Mouse (Mus musculus) liver, embryonic 12.5 days (tissue): Measurements from ENCODE around the gene Sertad4. TPM values are rescaled to one million over a fixed set of nuclear protein-coding genes. Genes with fewer than 3 reads are reported as not detected.
A peak's percentile ranks its signal among the peaks of the same experiment; 100 is the strongest.

Source experiments
- ATAC-seq: fragments of 200-750 bp; cut with Nextera tagmentation; 2 replicates; pipeline ENCODE4 v1.8.0; 2017; ENCODE audit warnings: moderate number of reproducible peaks, mild to moderate bottlenecking, moderate library complexity
- H3K27ac ChIP-seq: fragments of 300-500 bp; sonication (generic); 2 replicates; pipeline ENCODE4 v1.5.1; 2016; ENCODE audit warnings: mild to moderate bottlenecking
- H3K27me3 ChIP-seq: fragments of 300-500 bp; sonication (generic); replicated peaks from 2 replicates; pipeline ENCODE4 v1.6.1; 2016; ENCODE audit warnings: mild to moderate bottlenecking, moderate library complexity
- H3K36me3 ChIP-seq: fragments of 300-500 bp; sonication (generic); 2 replicates; pipeline ENCODE4 v1.6.1; 2016; ENCODE audit warnings: mild to moderate bottlenecking, moderate library complexity
- H3K4me1 ChIP-seq: fragments of 300-500 bp; sonication (generic); 2 replicates; pipeline ENCODE4 v1.6.1; 2016
- H3K4me2 ChIP-seq: fragments of 300-500 bp; sonication (generic); 2 replicates; pipeline ENCODE4 v1.6.1; 2016; ENCODE audit warnings: mild to moderate bottlenecking, moderate library complexity
- H3K4me3 ChIP-seq: fragments of 300-500 bp; sonication (generic); 2 replicates; pipeline ENCODE4 v1.5.1; 2016; ENCODE audit warnings: mild to moderate bottlenecking, moderate library complexity
- H3K9ac ChIP-seq: fragments of 300-500 bp; sonication (generic); 2 replicates; pipeline ENCODE4 v1.6.1; 2016; ENCODE audit warnings: mild to moderate bottlenecking, moderate library complexity
- H3K9me3 ChIP-seq: fragments of 300-500 bp; sonication (generic); replicated peaks from 2 replicates; pipeline ENCODE4 v1.6.1; 2016; ENCODE audit warnings: mild to moderate bottlenecking, moderate library complexity
- WGBS: fragments of 180-500 bp; shearing (Covaris S2); methylation state at CpG from one replicate; pipeline ENCODE4 v1.1.7; 2016; ENCODE audit not compliant: insufficient replicate concordance; 5-methylcytosine and 5-hydroxymethylcytosine counted together
- polyA plus RNA-seq: library from polyadenylated mRNA; unstranded; fragments of >200 nt; fragmentation: Nextera tagmentation; extraction: Ambion mirVana; gene quantifications from 2 replicates; pipeline ENCODE4 v1.2.1, GENCODE M21; 2016

The Sertad4 gene
- 1.8 and 3.6 TPM in 2 replicates for polyA plus RNA-seq

DNA sequence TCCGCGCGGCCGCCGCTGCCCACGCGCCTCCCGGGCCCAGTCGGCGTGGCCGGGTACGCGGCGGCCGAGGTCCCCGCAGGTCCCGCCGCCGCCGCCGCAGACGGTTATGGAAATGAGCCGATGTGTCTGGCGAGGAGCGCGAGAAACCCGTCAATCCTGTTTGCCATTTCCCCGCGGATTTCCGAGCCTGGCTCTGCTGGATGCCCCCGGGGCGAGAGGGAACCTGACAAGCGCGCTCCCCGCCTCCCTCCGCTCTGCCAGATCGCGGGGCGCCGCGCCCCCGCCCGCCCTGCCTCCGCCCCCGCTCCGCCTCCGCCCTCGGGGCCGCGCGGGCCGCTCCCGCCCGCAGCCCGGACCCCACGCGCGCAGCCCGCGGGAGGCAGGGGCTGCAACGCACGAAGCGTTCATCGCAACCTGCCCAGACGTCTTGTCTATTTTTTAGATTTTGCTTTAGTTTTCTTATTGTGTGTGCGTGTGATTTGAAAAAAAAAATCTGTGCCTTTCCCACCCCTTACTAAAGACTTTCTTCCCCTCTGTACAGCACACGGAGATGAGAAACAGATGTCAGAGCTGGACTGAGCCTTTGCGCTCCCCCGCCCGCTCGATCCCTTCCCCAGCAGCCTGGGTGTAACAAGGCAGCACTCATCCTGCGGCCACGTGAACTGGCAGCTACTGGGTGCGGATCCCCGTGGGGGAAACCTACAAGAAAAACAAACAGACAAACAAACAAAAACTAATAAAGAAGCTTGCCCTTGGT lies at the start of gene Sertad4:
Gene Sertad4, minus strand, starts transcription at position 283 of the 757 bp plus-strand sequence.
- Histone ChIP-seq H3K27ac (peak within 1 kb of the TSS; percentile 54; the same call in 1 of the 2 replicates), H3K4me3 (peak within 1 kb of the TSS; percentile 58), H3K4me1 (0 out of 2 replicates have a peak, but pooled peaks cover 3% of the 10 kb centered on the region), H3K36me3 (no peaks in the 10 kb centered on the region), H3K27me3 (peaks cover 89% of the 10 kb centered on the region), H3K4me2 (peak within 1 kb of the TSS; percentile 70), H3K9me3 (no peaks in the 10 kb centered on the region), H3K9ac (0 out of 2 replicates have a peak within 1 kb of the TSS, but pooled peaks have one; percentile 22)
- no peak for ATAC-seq
- WGBS, result 1% methylated on average over 70 of the region's 75 CpGs

DNA sequence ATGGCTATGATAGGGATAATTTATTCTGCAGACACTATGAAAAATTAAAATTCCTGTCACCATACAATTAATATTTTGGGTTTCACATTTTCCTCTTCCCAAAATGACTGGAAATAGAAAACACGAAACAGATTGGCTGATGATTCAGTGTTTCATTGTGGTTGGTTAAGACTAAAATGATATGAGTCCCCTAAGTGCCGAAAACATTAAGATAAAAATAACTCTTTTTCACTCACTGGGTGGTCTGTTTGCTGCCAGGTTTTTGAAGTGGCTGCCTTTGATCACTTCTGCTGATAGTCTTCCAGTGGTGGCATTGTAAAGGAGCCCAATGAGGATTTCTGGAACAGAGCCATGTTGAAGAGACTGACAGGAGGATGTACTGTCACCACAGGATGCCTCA lies 46.0 kb upstream of the Sertad4 start:
- Histone ChIP-seq H3K36me3 (peaks cover 26% of the 10 kb centered on the region), H3K9me3 (no peaks in the 10 kb centered on the region), H3K27me3 (0 out of 2 replicates have a peak, but pooled peaks cover 3% of the 10 kb centered on the region), H3K4me3 (no peak overlapping the region), H3K9ac (no peak overlapping the region), H3K4me1 (no peaks in the 10 kb centered on the region), H3K4me2 (no peak overlapping the region), H3K27ac (no peak overlapping the region)
- WGBS, result 68% methylated on average over 2 of the region's 2 CpGs
- ATAC-seq, result no peak

DNA sequence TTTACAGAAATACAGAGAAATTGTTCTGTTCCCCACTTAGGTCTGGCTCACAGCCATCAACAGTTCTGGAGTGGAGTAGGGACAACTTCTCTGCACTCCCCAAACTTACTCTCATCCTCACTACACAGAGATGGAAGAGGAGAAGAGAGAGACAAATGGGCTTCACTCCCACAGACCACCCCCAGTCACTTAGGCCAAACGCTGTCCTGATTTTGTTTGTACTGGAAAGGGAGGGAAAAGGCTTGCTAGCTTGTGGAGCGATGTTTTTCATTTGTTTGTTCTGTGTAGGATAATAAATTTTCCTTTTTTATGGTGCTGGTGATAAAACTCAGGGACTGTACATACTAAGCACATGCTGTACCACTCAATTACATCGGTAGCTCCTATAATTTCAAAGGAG lies 45.4 kb upstream of the Sertad4 start:
- ATAC-seq, result no peak
- Histone ChIP-seq H3K9ac (no peak overlapping the region), H3K9me3 (no peaks in the 10 kb centered on the region), H3K4me2 (no peak overlapping the region), H3K27me3 (0 out of 2 replicates have a peak, but pooled peaks cover 3% of the 10 kb centered on the region), H3K27ac (no peak overlapping the region), H3K36me3 (peaks cover 29% of the 10 kb centered on the region), H3K4me1 (no peaks in the 10 kb centered on the region), H3K4me3 (no peak overlapping the region)
- WGBS, result 72% methylated on average over 3 of the region's 3 CpGs

DNA sequence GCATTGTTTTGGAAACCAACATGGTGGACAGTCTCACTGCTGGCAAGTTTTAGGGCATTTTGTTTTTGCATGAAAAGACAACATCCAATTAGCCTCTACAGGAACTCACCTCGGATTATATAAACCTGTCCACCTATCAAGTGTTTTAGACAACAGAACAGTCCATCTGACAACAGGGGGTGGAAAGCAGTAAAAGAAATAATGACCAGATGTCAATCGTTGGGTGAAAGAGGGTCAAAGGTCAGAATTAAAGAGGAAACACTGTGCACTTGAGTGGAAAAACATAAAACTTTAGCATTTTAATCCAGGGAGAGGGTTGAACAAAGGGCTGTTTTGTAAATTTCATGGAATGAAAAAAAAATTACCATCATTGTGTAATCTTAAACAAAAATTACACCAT lies 43.2 kb upstream of the Sertad4 start:
- no peak overlapping the region for H3K9ac ChIP-seq
- 0 out of 2 replicates have a peak, but pooled peaks cover 3% of the 10 kb centered on the region for H3K27me3 ChIP-seq
- no peak overlapping the region for H3K27ac ChIP-seq
- 67% methylated on average over 2 of the region's 2 CpGs for WGBS
- no peak for ATAC-seq
- no peaks in the 10 kb centered on the region for H3K4me1 ChIP-seq
- no peaks in the 10 kb centered on the region for H3K9me3 ChIP-seq
- peaks cover 33% of the 10 kb centered on the region for H3K36me3 ChIP-seq
- no peak overlapping the region for H3K4me3 ChIP-seq
- H3K4me2 ChIP-seq, result no peak overlapping the region

DNA sequence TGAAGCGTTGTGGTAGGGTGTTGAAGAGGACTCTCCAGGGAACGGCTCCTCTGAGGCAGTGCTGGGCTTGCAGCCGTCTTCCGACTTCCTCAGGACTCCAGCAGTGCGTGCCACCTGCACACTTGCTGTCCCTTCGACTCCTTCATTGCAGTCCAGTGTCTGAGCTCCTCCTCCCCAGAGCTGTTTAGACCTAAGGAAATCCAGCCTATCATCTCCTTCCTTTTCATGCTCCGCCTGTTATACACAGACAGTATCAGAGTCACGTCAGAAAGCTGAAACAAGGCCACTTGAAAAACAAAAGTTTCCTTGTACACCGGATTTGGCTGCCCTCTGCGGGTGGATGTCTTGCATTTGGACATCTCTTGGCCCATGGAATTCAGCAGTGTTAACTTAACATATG lies 41.7 kb upstream of the Sertad4 start:
- no peaks in the 10 kb centered on the region for H3K4me1 ChIP-seq
- peaks cover 33% of the 10 kb centered on the region for H3K36me3 ChIP-seq
- H3K9ac ChIP-seq, result no peak overlapping the region
- no peak overlapping the region for H3K4me3 ChIP-seq
- no peak overlapping the region for H3K27ac ChIP-seq
- no peak for ATAC-seq
- H3K9me3 ChIP-seq, result no peaks in the 10 kb centered on the region
- 80% methylated on average over 10 of the region's 10 CpGs for WGBS
- no peak overlapping the region for H3K4me2 ChIP-seq
- no peaks in the 10 kb centered on the region for H3K27me3 ChIP-seq

DNA sequence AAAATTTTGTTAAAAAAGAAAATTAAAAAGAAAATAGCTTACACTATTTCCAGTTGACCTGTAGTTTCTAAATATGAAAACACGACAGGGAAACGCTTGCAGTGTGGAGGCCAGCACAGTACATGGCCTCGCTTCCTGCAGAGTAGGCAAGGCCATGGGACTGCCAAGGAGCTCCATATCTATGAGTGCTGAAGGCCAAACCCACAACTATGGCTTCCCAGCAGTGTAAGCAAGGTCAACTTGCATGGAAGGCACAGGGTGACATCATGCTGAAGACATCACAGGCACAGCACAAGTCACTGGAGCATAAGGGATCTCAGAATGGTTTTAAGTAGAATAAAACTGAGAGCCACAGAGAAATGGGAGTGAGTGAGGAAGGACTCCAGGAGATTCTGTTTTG lies 40.5 kb upstream of the Sertad4 start:
- Histone ChIP-seq H3K27me3 (no peaks in the 10 kb centered on the region), H3K4me1 (no peaks in the 10 kb centered on the region), H3K9me3 (no peaks in the 10 kb centered on the region), H3K36me3 (peaks cover 30% of the 10 kb centered on the region), H3K27ac (no peak overlapping the region), H3K4me3 (no peak overlapping the region), H3K4me2 (no peak overlapping the region), H3K9ac (no peak overlapping the region)
- 86% methylated on average over 3 of the region's 3 CpGs for WGBS
- no peak for ATAC-seq

DNA sequence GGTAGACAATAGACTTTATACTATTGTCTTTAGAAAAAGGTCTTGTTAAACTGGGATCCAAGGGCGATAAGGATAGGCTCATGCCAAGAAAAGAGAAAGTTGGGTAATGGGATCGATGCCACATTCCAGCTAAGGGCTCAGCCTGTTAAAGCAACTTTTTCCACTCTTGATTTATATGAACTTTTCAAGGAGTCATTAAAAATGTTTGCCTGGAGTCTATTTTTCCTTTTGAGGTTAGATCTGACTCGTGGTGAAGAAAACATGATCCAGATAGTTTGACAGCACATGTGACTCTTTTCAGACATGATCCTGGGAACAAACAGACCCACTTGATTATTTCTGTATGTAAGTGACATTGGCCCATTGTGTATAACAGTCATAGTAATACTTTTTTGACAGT lies 35.2 kb upstream of the Sertad4 start:
- no peak overlapping the region for H3K4me3 ChIP-seq
- H3K27ac ChIP-seq, result no peak overlapping the region
- H3K27me3 ChIP-seq, result no peaks in the 10 kb centered on the region
- H3K4me2 ChIP-seq, result no peak overlapping the region
- 0 out of 2 replicates have a peak, but pooled peaks cover 4% of the 10 kb centered on the region for H3K36me3 ChIP-seq
- H3K9me3 ChIP-seq, result no peaks in the 10 kb centered on the region
- WGBS, result 71% methylated on average over 3 of the region's 3 CpGs
- no peak for ATAC-seq
- no peak overlapping the region for H3K9ac ChIP-seq
- no peaks in the 10 kb centered on the region for H3K4me1 ChIP-seq

DNA sequence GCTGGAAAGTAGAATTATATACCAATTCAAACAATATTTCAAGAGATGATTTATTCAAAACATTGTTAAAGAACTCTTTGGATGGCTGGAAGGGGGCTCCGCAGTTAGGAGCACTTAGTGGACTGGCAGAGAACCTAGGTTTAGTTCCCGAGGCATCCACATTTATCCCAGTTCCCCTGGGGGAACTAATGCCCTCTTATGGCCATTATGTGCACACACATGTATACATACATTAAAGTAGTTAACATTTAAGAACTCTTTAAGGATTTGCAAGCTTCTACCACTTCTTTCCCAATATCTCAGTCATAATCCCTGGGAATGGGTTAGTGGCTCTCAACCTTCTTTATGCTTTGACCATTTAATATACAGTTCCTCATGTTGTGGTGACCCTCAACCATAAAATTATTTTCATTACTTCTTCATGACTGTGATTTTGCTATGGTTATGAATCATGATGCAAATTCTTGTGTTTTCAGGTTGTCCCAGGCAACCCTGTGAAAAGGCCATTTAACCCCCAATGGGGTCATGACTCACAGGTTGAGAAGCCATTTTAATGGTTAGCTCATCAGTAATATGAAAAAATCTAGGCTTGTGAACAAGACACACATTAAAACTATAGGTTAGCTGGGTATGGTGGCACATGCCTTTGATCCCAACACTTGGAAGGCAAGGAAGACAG lies 27.2 kb upstream of the Sertad4 start:
- Histone ChIP-seq H3K27ac (no peak overlapping the region), H3K4me1 (no peaks in the 10 kb centered on the region), H3K36me3 (no peaks in the 10 kb centered on the region), H3K4me3 (no peak overlapping the region), H3K9ac (no peak overlapping the region), H3K27me3 (no peaks in the 10 kb centered on the region), H3K9me3 (no peaks in the 10 kb centered on the region), H3K4me2 (no peak overlapping the region)
- 63% methylated on average over 2 of the region's 2 CpGs for WGBS
- ATAC-seq, result no peak

DNA sequence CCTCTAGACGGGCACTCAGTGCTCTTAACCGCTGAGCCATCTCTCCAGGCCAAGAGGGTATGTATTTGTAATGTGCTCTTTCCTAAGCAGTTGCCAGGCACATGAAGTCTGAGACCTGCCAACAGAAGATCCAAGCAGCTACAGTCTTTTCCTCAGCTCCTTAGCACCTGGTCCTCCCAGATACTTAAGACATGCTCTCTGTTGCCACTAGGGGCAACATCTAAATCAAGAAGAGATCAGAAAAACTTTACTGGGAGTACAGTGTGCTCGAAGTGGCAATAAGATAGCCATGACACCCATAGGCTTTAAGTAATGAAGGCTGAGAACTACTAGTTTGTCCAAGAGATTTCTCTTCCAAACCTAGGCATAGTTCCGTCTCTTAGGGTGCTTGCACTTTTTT lies 24.6 kb upstream of the Sertad4 start:
- no peaks in the 10 kb centered on the region for H3K9me3 ChIP-seq
- no peak overlapping the region for H3K27ac ChIP-seq
- 69% methylated on average over 4 of the region's 4 CpGs for WGBS
- no peaks in the 10 kb centered on the region for H3K4me1 ChIP-seq
- ATAC-seq, result no peak
- no peaks in the 10 kb centered on the region for H3K36me3 ChIP-seq
- no peak overlapping the region for H3K9ac ChIP-seq
- H3K4me3 ChIP-seq, result no peak overlapping the region
- H3K27me3 ChIP-seq, result no peaks in the 10 kb centered on the region
- no peak overlapping the region for H3K4me2 ChIP-seq

DNA sequence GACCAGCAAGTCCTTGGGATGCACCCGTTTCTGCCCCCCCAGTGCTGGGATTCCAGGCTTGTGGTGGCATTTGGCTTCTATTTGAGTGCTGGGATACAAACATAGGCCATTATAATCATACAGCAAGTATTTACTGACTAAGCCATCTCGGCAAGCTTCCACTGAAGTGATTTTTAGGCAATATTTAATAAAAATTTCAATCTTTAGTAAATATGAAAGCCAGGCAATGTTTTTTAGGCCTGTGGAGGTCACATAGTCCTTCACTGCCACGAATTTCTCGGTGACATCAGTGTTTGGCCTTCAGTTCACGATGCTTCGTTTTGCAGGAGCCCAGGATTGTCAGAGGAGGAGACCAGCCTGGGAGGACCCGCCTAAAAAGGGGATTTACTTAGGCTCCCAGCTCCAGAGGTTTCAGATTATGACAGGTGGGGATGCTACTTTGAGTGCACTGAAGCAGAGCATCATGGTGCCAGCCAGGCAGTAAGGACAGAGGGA lies 23.6 kb upstream of the Sertad4 start:
- H3K36me3 ChIP-seq, result no peaks in the 10 kb centered on the region
- H3K9me3 ChIP-seq, result no peaks in the 10 kb centered on the region
- 67% methylated on average over 7 of the region's 7 CpGs for WGBS
- no peaks in the 10 kb centered on the region for H3K4me1 ChIP-seq
- no peaks in the 10 kb centered on the region for H3K27me3 ChIP-seq
- ATAC-seq, result no peak
- H3K27ac ChIP-seq, result no peak overlapping the region
- H3K4me2 ChIP-seq, result no peak overlapping the region
- no peak overlapping the region for H3K9ac ChIP-seq
- no peak overlapping the region for H3K4me3 ChIP-seq

DNA sequence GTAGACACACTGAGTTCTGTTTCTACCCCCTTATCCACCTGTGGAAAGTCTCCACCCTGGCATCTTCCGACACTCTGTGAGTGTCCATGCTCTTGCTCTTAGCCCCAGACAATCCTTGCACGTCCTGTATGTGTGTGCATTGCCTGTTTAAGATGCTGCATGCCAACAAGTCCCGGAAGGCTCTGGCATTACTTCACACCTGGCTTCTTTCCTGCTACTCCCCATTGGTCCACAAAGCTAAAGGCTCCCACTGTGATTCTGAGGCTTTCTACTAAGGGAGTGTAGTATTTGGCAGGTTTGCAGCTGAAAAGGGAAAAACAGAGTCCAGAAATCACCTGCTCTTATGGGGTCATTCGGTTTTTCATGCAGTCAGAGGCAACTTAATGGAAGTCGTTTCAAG lies 17.3 kb upstream of the Sertad4 start:
- no peak overlapping the region for H3K4me3 ChIP-seq
- no peaks in the 10 kb centered on the region for H3K9me3 ChIP-seq
- no peaks in the 10 kb centered on the region for H3K36me3 ChIP-seq
- H3K27me3 ChIP-seq, result peaks cover 5% of the 10 kb centered on the region; the same call in 1 of the 2 replicates
- no peaks in the 10 kb centered on the region for H3K4me1 ChIP-seq
- no peak for ATAC-seq
- 54% methylated on average over 5 of the region's 5 CpGs for WGBS
- H3K9ac ChIP-seq, result no peak overlapping the region
- H3K4me2 ChIP-seq, result no peak overlapping the region
- H3K27ac ChIP-seq, result no peak overlapping the region

DNA sequence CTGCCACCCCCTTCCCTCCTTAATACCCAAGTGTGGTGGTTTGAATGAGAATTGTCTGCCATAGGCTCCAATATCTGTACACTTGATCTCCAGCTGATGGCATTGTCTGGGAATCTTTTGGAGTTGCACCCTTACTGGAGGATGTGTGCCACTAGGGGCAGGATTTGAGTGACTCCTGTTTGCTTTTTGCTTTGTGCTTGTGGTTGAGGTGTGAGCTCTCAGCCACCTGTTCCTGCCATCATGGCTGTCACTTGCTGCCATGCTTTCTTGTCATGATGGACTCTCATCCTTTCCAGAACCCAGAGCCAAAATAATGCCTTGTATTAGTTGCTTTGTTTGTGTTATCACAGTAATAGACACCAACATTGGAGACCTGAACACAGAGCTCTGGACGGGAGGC lies 14.2 kb upstream of the Sertad4 start:
- H3K9me3 ChIP-seq, result no peaks in the 10 kb centered on the region
- WGBS, result 59% methylated on average over 1 of the region's 1 CpGs
- H3K4me1 ChIP-seq, result no peaks in the 10 kb centered on the region
- no peak overlapping the region for H3K4me3 ChIP-seq
- H3K36me3 ChIP-seq, result no peaks in the 10 kb centered on the region
- ATAC-seq, result no peak
- H3K4me2 ChIP-seq, result no peak overlapping the region
- no peak overlapping the region for H3K9ac ChIP-seq
- peaks cover 5% of the 10 kb centered on the region; the same call in 1 of the 2 replicates for H3K27me3 ChIP-seq
- H3K27ac ChIP-seq, result no peak overlapping the region
